Mouse (Mus musculus): Measurements from ENCODE around the gene Rbm10. TPM values are rescaled to one million over a fixed set of nuclear protein-coding genes. Genes with fewer than 3 reads are reported as not detected.

Gene Rbm10
- total RNA-seq (2023): 39.2 TPM

GRCm38 (mm10) chrX:20617176-20617902 lies at the start of gene Rbm10, which contains the start of gene Ndufb11:
Rbm10 (plus strand) TSS chrX:20617503.
Ndufb11 (minus strand) TSS chrX:20617619.

DNA sequence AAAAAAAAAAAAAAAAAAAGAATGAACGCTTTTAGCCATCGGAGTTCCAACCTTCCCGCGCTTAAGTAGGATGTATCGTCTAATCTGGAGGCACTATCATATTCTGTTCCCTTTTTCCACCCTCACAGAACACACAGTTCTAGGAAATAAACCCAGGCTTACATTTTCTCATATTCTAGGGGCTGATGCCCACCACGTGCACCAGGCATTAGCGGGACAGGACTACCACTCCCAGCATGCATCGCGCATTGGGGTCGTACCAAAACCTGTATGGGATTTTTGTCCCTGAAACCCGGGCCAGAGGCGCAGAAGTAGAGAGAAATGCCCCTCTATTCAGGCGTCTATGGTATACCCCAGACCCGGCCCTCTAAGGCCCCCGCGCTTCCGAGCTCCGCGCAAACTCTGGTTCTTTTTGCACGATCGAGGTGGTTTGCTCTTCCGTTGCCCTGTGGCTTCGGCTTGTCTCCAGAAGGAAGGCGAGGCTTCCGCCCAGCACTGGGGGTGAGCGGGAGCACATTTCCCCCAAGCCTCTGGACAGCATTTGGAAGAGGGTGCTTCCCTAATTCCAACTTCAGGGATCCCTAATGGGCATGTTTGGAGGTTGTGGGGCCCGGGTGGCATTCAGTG lies 40.8 kb downstream of the Rbm10 start, which contains the start of gene Uba1:
TSS of gene Uba1 (plus strand) at position 301 of the 627 bp plus-strand sequence.

GRCm38 (mm10) chrX:20687519-20688067 lies 70.3 kb downstream of the Rbm10 start, which contains the start of gene Cdk16:
Cdk16 (plus strand) TSS chrX:20687954.

Other genes with a start within 250 kb of the Rbm10 start
- gene Jade3, start 191.8 kb upstream of the Rbm10 start, total RNA-seq (2023): 6.8 TPM
- not detected for gene Rgn, start 67.7 kb upstream of the Rbm10 start, total RNA-seq (2023)
- 114 TPM for gene Ndufb11, start 116 bp downstream of the Rbm10 start, total RNA-seq (2023)
- 178 TPM for gene Uba1, start 40.8 kb downstream of the Rbm10 start, total RNA-seq (2023)
- gene Cdk16, start 70.5 kb downstream of the Rbm10 start, total RNA-seq (2023): 74.2 TPM
- gene Usp11, start 86.4 kb downstream of the Rbm10 start, total RNA-seq (2023): 13.4 TPM
- gene Araf, start 180.3 kb downstream of the Rbm10 start, total RNA-seq (2023): 155 TPM

Measured in CD4-positive naive resting alpha-beta T cell, adult 76 days (primary cell).